Mouse (Mus musculus) midbrain, postnatal 0 days (tissue): ENCODE results near the gene Satb2. TPM values are rescaled to one million over a fixed set of nuclear protein-coding genes. Genes with fewer than 3 reads are reported as not detected.

ENCODE experiments used
- ATAC-seq: fragments of 200-750 bp; cut with Nextera tagmentation; 2 replicates; pipeline ENCODE4 v1.8.0; 2017; ENCODE audit warnings: moderate number of reproducible peaks, mild to moderate bottlenecking, moderate TSS enrichment, moderate library complexity; ENCODE audit not compliant: low FRiP score
- DNase-seq: peaks from one replicate; pipeline ENCODE4 v3.0.0-alpha.2; 2015; ENCODE audit warnings: low spot score
- H3K27ac ChIP-seq: fragments of 300-500 bp; sonication (generic); 2 replicates; pipeline ENCODE4 v1.5.1; 2014; ENCODE audit warnings: low read depth, mild to moderate bottlenecking, low read length, mixed read lengths
- H3K27me3 ChIP-seq: fragments of 300-500 bp; sonication (generic); 2 replicates; pipeline ENCODE4 v1.6.1; 2014; ENCODE audit warnings: low read length, control low read depth, mixed read lengths; ENCODE audit not compliant: insufficient read depth
- H3K36me3 ChIP-seq: fragments of 300-500 bp; sonication (generic); 2 replicates; pipeline ENCODE4 v1.6.1; 2014; ENCODE audit warnings: low read length, control low read depth, mixed read lengths; ENCODE audit not compliant: insufficient read depth
- H3K4me1 ChIP-seq: fragments of 300-500 bp; sonication (generic); 2 replicates; pipeline ENCODE4 v1.6.1; 2014; ENCODE audit warnings: mild to moderate bottlenecking, control low read depth, antibody characterized with exemption, low read length, mixed read lengths; ENCODE audit not compliant: insufficient read depth
- H3K4me2 ChIP-seq: fragments of 300-500 bp; sonication (generic); 2 replicates; pipeline ENCODE4 v1.6.1; 2014; ENCODE audit warnings: low read depth, mild to moderate bottlenecking, low read length, mixed read lengths; ENCODE audit not compliant: poor library complexity, severe bottlenecking
- H3K4me3 ChIP-seq: fragments of 300-500 bp; sonication (generic); 2 replicates; pipeline ENCODE4 v1.5.1; 2014; ENCODE audit warnings: low read depth, mild to moderate bottlenecking, low read length, moderate library complexity
- H3K9ac ChIP-seq: fragments of 300-500 bp; sonication (generic); replicated peaks from 2 replicates; pipeline ENCODE4 v1.6.1; 2014; ENCODE audit warnings: mild to moderate bottlenecking, low read length, moderate library complexity, mixed read lengths; ENCODE audit not compliant: poor library complexity, severe bottlenecking
- H3K9me3 ChIP-seq: fragments of 300-500 bp; sonication (generic); 2 replicates; pipeline ENCODE4 v1.6.1; 2016; ENCODE audit warnings: low read length, control low read depth
- CTCF ChIP-seq: IDR thresholded peaks from 2 replicates; pipeline ENCODE4 v1.5.1; 2016; ENCODE audit warnings: antibody characterized with exemption, mild to moderate bottlenecking
- WGBS: fragments of 180-500 bp; shearing (Covaris S2); extraction: QIAGEN DNeasy Blood & Tissue Kit; methylation state at CpG from one replicate; pipeline ENCODE4 v1.1.7; 2014; 5-methylcytosine and 5-hydroxymethylcytosine counted together
- polyA plus RNA-seq: library from polyadenylated mRNA; unstranded; fragments of >200 nt; fragmentation: Nextera tagmentation; extraction: Ambion mirVana; gene quantifications from 2 replicates; pipeline ENCODE4 v1.2.1, GENCODE M21; 2015
- total RNA-seq: library from RNA; depleted of rRNA; stranded (reverse); fragments of >200 nt; gene quantifications from 2 replicates; pipeline ENCODE4 v1.2.3, GENCODE M21; 2014; rRNA removed

Gene Satb2
- 1.2 TPM in 2 replicates for total RNA-seq
- polyA plus RNA-seq = 0.60 and 0.85 TPM in 2 replicates

DNA sequence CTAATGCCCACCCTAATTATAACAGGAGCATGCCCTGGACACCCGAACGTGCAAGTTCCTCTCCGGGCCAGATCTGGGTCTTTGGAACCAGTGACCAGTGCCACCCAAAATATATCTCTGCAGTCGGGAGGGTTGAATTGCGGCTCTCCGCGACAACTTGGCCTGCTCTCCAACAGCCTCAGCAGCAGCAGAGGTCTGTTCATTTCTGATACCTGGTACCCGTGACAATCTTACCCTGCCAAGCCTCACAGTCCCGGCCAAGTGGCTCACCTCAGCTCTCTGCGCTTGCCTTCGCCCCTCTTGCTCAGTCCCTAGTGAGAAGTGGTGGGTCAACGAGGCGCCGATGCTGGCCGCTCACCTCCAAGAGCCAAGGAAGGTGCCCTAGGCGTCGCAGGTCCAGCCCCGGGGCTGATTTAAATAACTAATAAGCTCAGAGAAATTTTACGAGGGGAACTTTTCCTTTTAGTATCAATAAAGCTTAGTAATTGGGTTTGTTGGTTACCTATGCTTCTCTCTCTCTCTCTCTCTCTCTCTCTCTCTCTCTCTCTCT lies at the start of gene Satb2:
TSS of gene Satb2 (minus strand) at position 500 of the 550 bp plus-strand sequence.
- no peak for TF ChIP-seq CTCF

GRCm38 (mm10) chr1:57018941-57019340 lies 40.5 kb upstream of the Satb2 start:
- H3K36me3 ChIP-seq = no peaks in the 10 kb centered on the region
- no peak for TF ChIP-seq CTCF
- ATAC-seq (no peak), DNase-seq (no peak)
- H3K9ac ChIP-seq = no peak overlapping the region
- H3K4me2 ChIP-seq = no peak overlapping the region
- no peak overlapping the region for H3K4me3 ChIP-seq
- H3K27ac ChIP-seq = no peak overlapping the region
- H3K27me3 ChIP-seq = no peaks in the 10 kb centered on the region
- no peaks in the 10 kb centered on the region for H3K4me1 ChIP-seq
- no peaks in the 10 kb centered on the region for H3K9me3 ChIP-seq

More for the DNA sequence above, at the start of gene Satb2:
- H3K4me1 ChIP-seq = peaks cover 6% of the 10 kb centered on the region; the same call in 1 of the 2 replicates
- no peak within 1 kb of the TSS for H3K4me2 ChIP-seq
- no peaks in the 10 kb centered on the region for H3K36me3 ChIP-seq
- WGBS = 2% methylated on average over 19 of the region's 19 CpGs
- no peak within 1 kb of the TSS for H3K4me3 ChIP-seq
- H3K27ac ChIP-seq = no peak within 1 kb of the TSS
- peaks cover 72% of the 10 kb centered on the region for H3K27me3 ChIP-seq
- ATAC-seq (no peak), DNase-seq (no peak)
- H3K9ac ChIP-seq = no peak within 1 kb of the TSS
- H3K9me3 ChIP-seq = no peaks in the 10 kb centered on the region

- H3K36me3 ChIP-seq = no peaks in the 10 kb centered on the region
- no peak overlapping the region for H3K9ac ChIP-seq
- no peak for ATAC-seq
- H3K4me2 ChIP-seq = no peak overlapping the region
- no peaks in the 10 kb centered on the region for H3K27me3 ChIP-seq
- H3K4me1 ChIP-seq = no peaks in the 10 kb centered on the region
- TF ChIP-seq CTCF = no peak
- no peak overlapping the region for H3K27ac ChIP-seq
- no peak for DNase-seq
- no peaks in the 10 kb centered on the region for H3K9me3 ChIP-seq
- H3K4me3 ChIP-seq = no peak overlapping the region
Observed at GRCm38 (mm10) chr1:57013856-57014255, 35.4 kb upstream of the Satb2 start.

- no peaks in the 10 kb centered on the region for H3K9me3 ChIP-seq
- no peak for TF ChIP-seq CTCF
- WGBS = 63% methylated on average over 4 of the region's 4 CpGs
- H3K36me3 ChIP-seq = no peaks in the 10 kb centered on the region
- DNase-seq (no peak), ATAC-seq (no peak)
- H3K9ac ChIP-seq = no peak overlapping the region
- no peak overlapping the region for H3K27ac ChIP-seq
- no peak overlapping the region for H3K4me2 ChIP-seq
- no peaks in the 10 kb centered on the region for H3K4me1 ChIP-seq
- no peaks in the 10 kb centered on the region for H3K27me3 ChIP-seq
- no peak overlapping the region for H3K4me3 ChIP-seq
Observed at GRCm38 (mm10) chr1:57009171-57009570, 30.7 kb upstream of the Satb2 start.

GRCm38 (mm10) chr1:56995041-56995440 lies 16.6 kb upstream of the Satb2 start:
- DNase-seq (no peak), ATAC-seq (no peak)
- no peaks in the 10 kb centered on the region for H3K9me3 ChIP-seq
- no peak overlapping the region for H3K4me3 ChIP-seq
- no peaks in the 10 kb centered on the region for H3K27me3 ChIP-seq
- H3K4me2 ChIP-seq = no peak overlapping the region
- no peaks in the 10 kb centered on the region for H3K36me3 ChIP-seq
- 83% methylated on average over 2 of the region's 2 CpGs for whole genome bisulfite sequencing
- TF ChIP-seq CTCF = no peak
- H3K4me1 ChIP-seq = no peaks in the 10 kb centered on the region
- no peak overlapping the region for H3K9ac ChIP-seq
- H3K27ac ChIP-seq = no peak overlapping the region

DNA sequence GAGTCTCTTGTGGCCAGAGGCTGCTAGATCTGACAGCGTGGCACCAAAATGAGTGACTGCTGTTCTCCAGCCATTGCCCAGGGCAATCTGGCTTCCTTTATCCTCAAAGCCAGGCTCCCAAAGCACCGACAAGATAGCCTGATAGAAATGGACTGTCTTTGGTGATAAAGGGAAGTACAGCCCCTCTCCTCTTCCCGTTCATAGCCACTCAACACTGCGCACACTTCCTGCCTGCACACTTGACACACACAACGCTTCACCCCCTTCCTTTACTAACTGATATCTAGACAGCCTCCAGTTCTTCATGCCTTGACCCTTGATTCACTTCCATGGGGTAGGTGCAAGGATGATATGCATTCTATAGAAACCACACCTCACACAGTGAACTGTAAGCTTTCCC lies 13.9 kb upstream of the Satb2 start:
- H3K36me3 ChIP-seq = no peaks in the 10 kb centered on the region
- H3K27me3 ChIP-seq = peaks cover 8% of the 10 kb centered on the region
- H3K4me1 ChIP-seq = no peaks in the 10 kb centered on the region
- no peak for TF ChIP-seq CTCF
- no peak overlapping the region for H3K4me3 ChIP-seq
- 69% methylated on average over 5 of the region's 5 CpGs for WGBS
- no peak for DNase-seq
- ATAC-seq = no peak
- no peak overlapping the region for H3K4me2 ChIP-seq
- H3K27ac ChIP-seq = no peak overlapping the region
- H3K9ac ChIP-seq = no peak overlapping the region
- no peaks in the 10 kb centered on the region for H3K9me3 ChIP-seq
